Mouse (Mus musculus): ENCODE measurements around the gene Tnfsf12.
"Not testable (repeated sequence)": the region's sequence is repeated elsewhere in the genome, so short reads cannot be mapped to it uniquely, and the experiment has no call there.

Gene Tnfsf12

DNA sequence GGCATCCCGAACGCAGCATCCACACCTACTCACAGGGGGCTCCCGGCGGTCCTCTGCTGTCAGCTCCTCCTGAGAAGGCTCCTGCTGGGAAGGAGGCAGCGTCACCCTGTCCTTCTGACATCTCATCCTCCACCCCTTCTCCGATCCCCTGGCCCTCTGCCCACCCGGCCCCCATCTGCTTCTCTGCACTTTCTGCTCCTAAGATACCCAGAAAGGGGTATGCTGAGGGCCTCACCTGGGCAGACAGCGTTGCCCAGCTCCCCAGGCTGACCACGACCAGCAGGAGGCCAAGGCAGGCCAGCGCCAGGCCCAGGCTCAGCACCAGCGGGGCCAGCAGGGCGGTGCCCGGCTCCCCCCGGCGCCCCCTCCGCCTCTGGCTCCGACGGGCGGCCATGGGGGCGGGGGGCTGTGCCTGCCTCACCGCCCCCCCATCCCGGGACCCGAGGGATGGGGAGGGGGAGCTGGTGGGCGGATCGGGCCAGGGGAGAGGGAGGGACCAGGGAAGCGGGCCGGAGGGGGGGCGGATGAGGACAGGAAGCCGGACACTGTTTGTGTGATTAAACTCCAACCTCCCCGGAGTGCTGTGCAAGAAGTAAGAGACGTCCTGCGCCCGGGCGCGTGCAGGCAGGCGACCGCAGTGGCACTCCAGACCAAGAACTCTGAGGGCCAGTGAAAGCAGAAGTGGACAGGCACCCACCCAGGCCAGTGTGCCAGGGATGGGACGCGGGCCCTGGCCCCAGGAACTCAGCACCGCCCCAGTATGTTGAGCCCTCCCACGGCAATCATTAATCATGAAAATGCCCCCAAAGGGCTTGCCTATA is at the start of gene Tnfsf12, which contains the start of gene Tnfsfm13:
TSS of gene Tnfsf12 (minus strand) at position 489 of the 821 bp plus-strand sequence.
TSS of gene Tnfsfm13 (minus strand) at position 738 of the 821 bp plus-strand sequence.
- peak; percentile 45 for DNase-seq (ENCODE audit: low spot score)

DNA sequence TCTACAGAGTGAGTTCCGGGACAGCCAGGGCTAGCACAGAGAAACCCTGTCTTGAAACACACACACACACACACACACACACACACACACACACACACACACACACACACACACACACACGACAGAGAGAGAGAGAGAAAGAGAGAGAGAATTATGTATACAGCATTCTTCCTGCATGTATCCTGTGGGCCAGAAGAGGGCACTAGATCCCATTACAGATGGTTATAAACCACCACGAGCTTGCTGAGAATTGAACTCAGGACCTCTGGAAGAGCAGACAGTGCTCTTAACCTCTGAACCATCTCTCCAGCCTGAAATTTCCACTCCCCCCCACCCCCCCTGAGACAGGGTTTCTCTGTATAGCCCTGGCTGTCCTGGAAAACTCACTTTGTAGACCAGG is 35.8 kb upstream of the Tnfsf12 start:
- not testable (repeated sequence) for DNase-seq (ENCODE audit: low spot score)

DNA sequence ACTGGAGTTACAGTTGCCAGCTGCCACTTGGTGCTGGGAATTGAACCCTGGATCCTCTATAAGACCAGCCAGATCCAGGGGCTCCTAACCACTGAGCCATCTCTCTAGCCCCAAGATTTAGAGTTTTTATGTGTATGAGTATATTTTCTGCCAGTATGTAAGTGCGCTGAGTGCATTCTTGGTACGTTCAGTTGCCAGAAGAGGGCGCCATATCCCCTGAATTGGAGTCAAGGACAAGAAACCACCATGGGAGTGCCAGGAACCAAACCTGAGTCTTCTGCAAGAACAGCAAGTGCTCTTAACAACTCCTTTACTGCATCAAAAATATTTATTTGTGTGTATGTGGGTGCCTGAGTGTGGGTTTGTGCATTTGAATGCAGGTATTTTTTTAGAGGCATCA is 33.4 kb upstream of the Tnfsf12 start:
- peak; percentile 61 for DNase-seq (ENCODE audit: low spot score)

DNA sequence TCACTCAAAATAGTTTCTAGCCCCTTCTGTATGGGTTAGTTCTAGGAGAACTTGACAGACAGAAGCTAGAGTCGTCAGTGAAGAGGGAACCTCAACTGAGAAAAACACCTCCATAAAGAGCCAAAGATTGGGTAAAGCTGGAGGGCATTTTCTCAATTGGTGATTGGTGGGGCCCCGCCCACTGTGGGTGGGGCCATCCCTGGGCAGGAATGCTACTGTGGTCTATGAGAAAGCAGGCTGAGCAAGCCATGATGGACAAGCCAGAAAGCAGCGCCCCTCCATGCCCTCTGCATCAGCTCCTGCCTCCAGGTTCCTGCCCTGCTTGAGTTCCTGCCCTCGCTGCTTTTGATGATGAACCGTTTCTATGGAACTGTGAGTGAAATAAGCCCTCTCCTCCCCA is 30.3 kb upstream of the Tnfsf12 start:
- DNase-seq (ENCODE audit: low spot score) = no peak

DNA sequence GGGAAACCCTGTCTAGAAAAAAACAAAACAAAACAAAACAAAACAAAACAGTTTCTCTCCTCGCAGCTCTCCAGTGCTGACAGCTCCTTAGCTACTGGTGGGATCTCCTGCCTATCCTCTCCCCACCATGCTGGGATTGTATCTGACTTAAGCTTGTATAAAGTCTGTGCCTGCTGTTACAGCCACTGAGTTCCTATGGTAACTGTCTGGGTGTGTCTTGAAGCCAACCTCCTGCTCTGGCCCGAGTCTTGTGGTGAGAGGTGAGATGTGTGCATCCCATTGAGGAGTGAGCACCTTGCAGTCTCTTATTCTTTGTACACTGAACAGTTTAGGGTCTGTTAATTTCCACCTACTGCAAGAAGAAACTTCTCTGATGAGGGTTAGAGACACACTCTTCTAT is 27.4 kb upstream of the Tnfsf12 start:
- no peak for DNase-seq (ENCODE audit: low spot score)

DNA sequence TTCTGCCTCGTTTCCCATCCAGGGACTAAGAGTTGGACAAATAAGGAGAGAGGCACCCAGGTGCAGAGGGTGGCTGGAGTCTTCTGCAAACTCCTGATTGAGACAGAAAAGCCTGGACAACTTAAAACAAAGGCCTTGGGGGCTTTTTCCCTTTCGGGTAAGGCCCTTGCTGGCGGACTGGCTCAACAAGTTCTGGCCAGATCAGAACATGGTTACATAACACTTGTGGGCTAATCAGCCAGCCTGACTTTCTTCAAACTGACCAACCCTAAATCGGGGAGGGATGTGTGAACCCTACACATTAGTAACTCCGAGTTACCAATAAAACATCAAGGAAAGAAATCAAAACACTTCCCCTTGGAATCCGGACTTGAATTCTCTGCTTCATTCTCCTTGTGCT is 25.2 kb upstream of the Tnfsf12 start:
- no peak for DNase-seq (ENCODE audit: low spot score)

DNA sequence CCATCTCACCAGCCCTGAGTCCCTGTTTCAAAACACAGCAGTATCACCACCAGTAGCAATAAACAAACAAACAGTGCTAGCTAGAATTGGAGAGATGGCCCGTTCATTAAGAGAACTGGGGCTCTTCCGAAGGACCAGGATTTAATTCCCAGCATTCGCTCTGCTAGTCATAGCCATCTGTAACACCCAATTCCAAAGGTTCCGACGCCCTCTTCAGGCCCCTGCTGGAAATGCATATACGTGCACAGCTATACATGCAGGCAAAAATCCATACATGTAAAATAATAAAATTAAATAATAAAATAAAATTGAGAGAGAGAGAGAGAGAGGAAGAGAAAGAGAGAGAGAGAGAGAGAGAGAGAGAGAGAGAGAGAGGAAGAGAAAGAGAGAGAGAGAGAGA is 23.8 kb upstream of the Tnfsf12 start:
- DNase-seq (ENCODE audit: low spot score) = peak; percentile 12

DNA sequence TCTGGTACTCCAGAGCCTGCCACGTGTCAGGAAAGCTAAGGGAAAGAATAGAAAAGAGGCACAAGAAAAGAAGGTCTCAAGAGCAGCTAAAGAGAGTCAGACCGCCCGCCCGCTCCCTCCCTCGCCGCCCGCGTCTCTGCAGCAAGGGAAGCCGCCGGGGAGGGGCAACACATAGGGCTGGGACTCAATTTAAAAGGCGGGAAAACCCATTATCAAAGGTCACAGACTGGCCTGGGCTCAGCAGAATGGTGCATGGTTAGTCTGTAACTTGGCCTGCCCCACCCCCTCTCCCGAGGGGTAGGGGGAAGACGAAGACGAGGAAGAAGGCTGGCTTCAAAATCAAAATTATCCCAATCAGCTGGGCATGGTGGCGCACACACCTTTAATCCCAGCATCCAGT is 23.0 kb upstream of the Tnfsf12 start:
- peak; percentile 16 for DNase-seq (ENCODE audit: low spot score)

DNA sequence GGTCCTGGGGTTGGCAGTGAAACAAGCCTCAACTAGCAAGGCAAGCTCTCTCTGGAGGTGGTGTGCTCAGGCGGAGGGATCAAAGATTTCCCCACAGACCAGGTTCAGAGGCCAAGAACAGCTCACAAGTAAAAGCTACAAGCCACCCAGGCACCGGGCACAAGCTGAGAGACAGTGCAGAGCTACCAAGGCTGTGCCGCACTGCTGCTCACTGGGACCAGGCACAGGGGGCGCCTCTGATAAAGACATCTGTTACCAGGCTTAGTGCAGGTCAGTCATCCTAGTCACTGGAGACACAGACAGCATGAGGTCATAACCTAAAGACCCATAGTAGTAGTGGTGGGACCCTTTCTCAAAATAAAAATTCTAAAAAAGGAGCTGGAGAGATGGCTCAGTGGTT is 21.3 kb upstream of the Tnfsf12 start:
- no peak for DNase-seq (ENCODE audit: low spot score)

DNA sequence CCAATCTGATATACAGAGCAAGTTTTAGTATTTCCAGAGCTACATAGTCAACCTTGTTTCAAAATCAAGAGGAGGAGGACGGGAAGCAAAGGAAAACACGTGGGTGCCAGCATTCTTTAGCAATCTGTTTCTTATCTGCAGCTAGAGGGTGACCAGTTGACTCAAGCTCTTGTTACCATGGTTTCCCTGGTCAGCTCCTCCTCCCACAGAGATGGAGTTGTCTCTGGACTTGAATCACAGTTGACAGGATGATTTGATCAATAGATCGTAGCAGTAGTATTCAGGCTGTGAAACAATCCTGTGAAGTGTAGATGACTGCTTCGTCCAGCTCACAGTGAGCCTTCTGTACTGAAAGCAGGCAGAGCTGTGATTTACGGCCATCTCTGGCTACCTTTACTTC is 20.3 kb upstream of the Tnfsf12 start:
- no peak for DNase-seq (ENCODE audit: low spot score)

DNA sequence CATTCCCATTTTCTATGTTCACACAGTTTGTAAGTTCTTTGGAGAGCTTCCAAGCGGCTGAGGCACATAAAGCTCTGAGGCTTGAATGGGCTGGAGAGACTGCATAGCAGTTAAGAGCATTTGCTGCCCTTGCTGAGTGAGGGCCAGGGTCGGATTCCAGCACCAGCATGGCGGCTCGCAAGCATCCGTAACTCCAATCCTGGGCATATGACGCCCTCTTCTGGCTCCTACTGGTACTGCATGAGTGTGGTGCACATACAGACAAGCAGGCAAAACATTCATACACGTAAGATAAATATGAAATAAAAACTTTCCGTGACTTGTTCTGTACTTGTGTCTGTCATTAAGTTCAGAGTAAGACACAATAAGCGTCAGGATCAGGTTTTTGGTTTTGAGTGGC is 19.8 kb upstream of the Tnfsf12 start:
- peak; percentile 23 for DNase-seq (ENCODE audit: low spot score)

DNA sequence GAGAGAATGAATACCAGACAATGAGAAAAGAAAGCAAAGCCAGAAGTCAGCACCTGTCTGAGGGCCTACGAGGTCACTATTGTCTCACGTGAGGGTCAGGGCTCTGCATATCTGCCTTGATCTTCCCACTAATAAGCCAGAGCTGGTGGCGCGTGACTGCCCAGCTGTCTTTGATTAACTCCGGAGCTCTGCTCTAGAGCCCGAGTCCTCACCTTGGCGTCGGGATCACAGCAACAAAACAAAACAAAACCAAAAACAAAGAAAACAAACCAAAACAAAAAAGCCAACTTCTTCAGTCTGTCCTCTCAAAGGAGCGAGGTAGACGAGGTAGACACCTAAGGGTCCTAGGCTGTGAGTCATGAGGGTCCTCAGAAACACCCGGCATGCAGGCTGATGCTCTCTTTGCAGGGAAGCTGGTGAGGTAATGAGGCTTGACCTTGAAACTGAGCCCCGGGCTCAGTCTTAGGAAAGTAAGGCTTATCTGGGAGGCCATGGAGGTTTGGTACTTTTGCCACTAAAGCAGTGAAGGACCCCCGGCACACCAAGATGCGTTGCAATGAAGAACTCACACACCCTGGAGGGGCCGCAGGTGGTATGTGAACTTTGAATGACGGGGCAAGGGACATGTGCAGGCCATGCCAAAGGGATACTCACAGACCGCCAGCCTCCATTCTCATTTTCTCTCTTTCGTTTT is 19.1 kb upstream of the Tnfsf12 start:
- no peak for DNase-seq (ENCODE audit: low spot score)

DNA sequence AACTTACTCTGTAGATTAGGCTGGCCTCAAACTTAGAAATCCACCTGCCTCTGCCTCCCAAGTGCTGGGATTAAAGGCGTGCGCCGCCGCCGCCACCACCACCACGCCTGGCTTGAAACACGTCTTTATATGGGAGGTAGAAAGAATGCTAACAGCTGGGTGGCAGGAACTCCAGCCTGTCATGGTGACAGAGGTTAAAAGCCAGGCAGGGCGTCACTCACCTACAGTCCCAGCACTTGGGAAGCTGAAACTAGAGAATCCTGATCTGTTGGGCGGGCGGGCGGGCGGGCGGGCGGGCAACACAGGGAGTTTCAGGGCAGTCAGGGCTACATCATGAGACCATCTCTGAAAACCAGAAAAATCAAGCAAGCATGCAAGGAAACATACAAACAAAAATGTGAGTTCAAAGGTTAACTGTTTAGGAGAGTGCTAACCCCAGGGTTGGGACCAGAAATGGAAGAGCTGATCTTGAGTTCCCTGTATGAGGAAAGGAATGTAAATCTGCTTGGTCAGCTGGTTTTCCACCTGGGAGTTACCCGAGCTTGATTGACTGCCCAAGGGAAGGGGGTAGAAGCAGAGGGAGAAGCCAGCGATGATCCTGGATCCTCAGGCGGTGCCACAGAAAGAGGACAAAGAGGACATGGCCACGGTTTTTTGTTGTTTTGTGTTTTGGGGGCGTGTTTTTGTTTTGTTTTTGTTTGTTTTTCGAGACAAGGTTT is 17.5 kb upstream of the Tnfsf12 start:
- no peak for DNase-seq (ENCODE audit: low spot score)

DNA sequence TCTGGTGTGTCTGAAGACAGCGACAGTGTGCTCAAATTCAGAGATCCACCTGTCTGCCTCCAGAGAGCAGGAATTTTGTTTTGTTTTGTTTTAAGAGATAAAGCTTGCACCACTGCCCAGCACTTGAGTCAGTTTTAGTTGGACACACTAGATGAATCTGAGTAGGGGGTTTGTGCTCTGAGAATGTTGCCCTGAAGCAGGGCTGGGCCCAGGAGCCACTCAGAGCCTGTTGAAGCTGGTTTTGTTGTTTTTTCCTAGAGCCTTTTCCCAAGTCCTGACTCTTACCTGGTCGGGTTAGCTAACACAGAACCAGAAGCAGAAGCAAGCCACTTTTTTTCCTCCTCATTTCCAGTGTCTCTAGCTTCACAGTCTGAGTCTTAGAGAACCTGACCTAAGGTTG is 15.4 kb upstream of the Tnfsf12 start:
- no peak for DNase-seq (ENCODE audit: low spot score)

DNA sequence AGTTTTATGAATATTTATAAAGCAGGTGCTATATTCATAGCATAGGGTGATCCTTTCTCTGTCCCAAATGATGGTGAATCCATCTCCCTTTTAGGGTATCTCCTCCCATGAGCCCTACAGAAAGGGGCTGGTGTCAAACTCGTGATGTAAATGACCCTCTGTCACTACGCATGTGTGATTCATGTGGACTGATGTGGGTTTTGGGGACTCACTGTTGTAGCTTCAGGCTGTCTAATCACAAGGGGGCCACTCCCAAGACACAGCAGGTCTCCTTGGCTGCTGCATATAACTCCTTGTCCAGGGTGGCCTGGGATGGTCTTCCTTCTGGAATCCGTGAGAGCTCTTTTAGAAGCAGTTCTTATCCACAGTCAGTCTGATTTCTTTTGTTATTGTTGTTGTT is 14.8 kb upstream of the Tnfsf12 start:
- DNase-seq (ENCODE audit: low spot score) = no peak

DNA sequence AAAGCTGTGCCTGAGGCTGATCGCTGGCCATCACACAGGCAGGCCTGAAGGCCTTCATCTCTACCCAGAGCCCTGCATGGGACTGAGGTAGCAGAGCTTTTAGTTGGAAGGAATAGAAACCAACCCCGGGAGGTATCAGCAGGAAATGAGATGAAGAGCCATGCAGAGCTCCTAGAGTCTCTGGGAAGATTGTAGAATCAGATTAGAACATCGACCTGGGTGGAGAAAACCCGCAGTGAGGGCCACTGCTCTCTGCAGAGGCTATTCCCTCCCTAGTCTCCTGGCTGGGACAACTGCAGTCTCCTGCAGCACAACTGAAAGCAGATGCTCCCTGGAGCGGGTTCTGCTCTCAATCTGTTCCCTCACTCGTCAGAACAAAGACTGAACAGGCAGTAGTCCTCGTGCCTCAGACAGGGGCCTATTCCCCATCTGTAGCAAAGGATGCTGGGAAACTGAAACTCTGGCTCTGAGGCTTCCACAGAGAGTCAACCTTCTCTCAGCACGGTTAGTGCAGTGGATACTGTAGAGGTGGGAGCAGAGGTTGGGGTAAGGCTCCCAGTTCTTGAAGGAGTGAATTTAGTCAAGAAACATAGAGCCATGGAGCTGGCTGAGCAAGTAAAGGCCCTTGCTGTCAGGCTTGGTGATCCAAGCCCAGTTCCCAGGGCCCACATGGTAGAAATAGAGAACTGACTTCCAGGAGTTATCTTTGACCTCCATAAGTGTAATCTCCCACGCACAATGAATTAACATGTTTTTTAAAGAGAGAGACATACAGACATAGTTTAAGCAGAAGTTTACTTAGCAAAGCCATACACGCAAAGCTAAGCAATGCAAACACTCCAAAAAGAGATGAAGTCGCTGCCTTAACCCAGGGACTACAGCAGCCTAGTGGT is 14.2 kb upstream of the Tnfsf12 start:
- peak; percentile 28 for DNase-seq (ENCODE audit: low spot score)

DNA sequence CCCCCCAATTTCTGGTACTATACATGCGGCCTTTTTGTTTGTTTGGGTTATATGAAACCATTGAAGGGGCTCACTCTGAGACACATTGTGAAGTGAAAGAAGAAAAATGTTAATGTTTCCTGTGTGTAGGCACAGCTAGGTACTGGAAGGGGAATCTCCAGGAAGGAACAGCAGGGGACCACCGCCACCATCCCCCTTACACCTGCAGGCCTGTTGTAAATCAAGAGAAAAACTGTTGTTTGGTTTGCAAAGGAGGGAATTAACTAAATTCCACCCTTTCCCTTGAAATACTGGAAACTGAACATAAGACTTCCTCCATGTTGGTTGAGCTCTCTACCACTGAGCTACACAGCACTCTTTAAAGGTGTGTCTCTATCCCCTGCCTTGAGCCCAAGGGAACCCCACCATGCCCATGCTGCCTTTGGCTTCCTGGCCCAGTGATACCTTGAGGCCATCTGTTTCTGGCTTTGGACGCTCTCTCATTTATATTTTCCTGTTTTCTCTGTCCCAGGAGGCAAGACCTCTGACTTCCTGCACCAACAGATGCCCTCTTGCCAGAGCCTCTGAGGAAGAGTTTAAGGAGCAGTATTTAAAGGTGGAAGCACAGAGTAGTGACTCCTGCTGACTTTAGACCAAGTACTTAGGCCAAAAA is 13.1 kb upstream of the Tnfsf12 start:
- no peak for DNase-seq (ENCODE audit: low spot score)

DNA sequence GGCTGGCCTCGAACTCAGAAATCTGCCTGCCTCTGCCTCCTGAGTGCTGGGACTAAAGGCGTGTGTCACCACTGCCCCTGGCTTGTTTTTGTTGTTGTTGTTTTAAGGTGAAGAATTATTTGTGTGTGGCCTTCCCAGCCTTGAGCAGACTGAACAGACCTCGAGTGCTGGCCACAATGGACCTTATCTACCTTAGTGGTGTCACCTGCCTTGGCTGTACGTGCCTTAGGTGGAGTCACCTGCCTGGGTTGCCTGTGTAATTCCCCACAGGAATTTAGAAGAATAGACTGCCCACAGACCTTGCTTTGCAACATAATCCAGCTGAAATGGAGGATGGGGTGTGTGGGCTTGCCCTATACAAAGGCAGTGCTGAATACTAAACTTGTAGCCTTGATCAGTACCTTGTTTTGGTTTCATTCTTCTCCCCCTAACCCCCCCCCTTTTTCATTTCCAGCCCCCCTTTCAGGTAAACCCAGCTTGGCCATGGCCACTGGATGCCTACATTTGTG is 12.3 kb upstream of the Tnfsf12 start:
- DNase-seq (ENCODE audit: low spot score) = no peak

DNA sequence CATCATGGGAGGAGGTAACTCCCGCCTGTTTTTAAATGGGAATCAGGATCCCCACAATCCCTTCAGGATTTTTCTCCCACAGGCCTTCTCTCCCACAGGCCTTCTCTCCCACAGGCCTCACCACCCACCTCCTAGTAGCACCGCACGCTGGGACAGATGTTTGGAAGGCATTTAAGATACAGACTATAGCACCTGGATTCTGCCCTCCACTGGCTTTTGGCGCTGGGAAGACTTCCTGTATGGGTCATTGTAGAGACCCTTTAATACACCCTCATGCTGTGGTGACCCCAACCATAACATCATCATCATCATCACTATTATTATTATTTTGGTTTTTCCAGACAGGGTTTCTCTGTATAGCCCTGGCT is 11.8 kb upstream of the Tnfsf12 start:
- no peak for DNase-seq (ENCODE audit: low spot score)

DNA sequence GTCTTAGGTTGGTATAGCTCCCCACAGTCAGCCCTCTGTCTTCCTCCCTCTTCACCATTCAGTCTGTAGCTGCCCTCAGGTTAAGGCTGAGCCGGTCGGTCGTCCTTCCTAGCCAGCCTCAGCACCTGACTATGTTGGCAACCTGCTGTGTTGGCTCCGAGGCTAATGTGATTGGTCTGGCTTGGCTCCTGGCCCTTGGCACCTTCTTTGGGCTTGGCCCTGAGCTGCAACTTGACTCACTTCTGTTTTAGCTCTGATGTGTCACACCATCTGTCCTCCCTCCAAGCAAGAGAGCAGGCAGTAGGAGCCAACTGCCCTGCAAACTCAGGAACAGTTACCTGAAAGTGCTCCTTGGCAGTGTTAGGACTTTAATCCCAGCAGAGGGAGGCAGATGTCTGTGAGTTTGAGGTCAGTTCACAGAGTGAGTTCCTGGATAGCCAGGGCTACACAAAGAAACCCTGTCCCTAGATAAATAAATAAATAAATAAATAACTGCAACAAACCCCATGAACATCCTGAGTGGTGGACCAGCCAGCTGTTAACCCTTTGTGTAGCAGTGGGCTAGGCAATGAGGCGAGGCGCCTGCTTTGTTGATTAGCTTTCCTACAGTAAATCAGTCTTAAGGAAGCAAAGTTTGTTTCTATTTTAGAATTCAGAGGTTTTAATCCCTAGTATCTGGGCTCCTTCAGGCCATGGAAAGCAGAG is 11.3 kb upstream of the Tnfsf12 start:
- DNase-seq (ENCODE audit: low spot score) = no peak

DNA sequence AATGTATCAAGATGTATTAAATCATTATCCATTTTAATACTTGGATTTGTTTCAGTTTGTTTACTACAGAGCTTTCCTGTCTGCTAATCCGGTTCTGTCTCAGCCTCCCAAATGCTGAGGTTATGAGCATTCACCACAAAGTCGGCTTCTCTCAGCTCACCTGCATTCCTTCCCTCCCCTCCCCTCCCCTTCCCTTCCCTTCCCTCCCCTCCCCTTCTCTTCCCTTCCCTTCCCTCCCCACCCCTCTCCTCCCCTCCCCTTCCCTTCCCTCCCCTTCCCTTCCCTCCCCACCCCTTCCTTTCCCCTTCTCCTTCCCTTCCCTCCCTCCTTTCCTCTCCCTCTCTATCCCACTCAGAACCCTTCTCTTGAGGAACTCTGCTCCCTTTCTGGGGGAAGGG is 9.0 kb upstream of the Tnfsf12 start:
- no peak for DNase-seq (ENCODE audit: low spot score)

Data from retina, embryonic 14.5 days (tissue).